ENCODE assay signal across 17 mouse cellular contexts in the genomic region with DNA sequence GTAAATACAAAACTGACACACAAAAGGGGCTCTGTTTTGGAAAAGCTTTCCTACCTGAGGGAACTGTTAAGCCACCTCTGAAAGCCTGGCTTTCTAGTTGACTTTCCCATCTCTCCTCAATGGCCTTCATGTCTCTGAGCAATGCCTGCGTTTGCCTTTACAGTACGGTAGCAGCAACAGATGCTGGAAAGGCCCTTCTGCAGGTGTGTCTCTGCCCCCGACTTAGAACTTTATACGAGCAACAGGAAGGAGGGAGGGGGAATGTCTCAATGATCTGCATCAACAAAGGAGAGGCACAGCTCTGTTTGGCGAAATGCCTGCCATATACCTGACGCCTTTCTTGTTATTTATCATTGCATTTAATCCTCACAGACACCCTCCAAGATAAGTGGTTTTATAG.
DNase-seq lines count a peak whose midpoint lies in the region.
"Had no signal": no experiment of that assay in that cellular context is flagged by ENCODE, and none has a peak within 500 bp of the region (broad histone marks: within the 10 kb centered on the region; RNA-seq: fewer than 3 reads in every experiment).

No protein-coding gene starts in this region.

- no peak overlapping the region for H3K27ac ChIP-seq in midbrain, embryonic 10.5 days (replicated peaks)
- H3K27ac ChIP-seq: embryonic facial prominence, embryonic 13.5 days; heart, embryonic 13.5 days; limb, embryonic 12.5 days; liver, embryonic 12.5 days had no signal

- WGBS in large intestine, adult 2 months = 32% methylated on average over 6 of the region's 6 CpGs
- 86% methylated on average over 6 of the region's 6 CpGs for WGBS in midbrain, embryonic 10.5 days

- H3K36me3 ChIP-seq in midbrain, embryonic 10.5 days = no peaks in the 10 kb centered on the region
- H3K36me3 ChIP-seq: embryonic facial prominence, embryonic 13.5 days; heart, embryonic 13.5 days; limb, embryonic 12.5 days; liver, embryonic 12.5 days had no signal

- DNase-seq in A20 (ENCODE audit: low read depth, low spot score) = peak; percentile 7
- DNase-seq in CD4-positive, CD25-positive, alpha-beta regulatory T cell, adult 2 months (ENCODE audit: low read depth, low spot score) = peak; percentile 80
- peak; percentile 58 for DNase-seq in large intestine, adult 2 months (ENCODE audit: low read depth, low spot score)
- peak; percentile 82 for DNase-seq in thymus, postnatal 14 days
- DNase-seq in urinary bladder, postnatal 4 days (ENCODE audit: low spot score in 2 of 2) = no peak
- DNase-seq in midbrain, embryonic 10.5 days (ENCODE audit: low spot score) = no peak
- no peak for DNase-seq in testis, postnatal 14 days (ENCODE audit: low spot score)
- DNase-seq: cerebellum, adult 9-11 months; forebrain, postnatal 0 days; kidney, adult 11 months; lung, adult 2 months; lung, postnatal 36 days had no signal

- no peaks in the 10 kb centered on the region for H3K9me3 ChIP-seq in midbrain, embryonic 10.5 days (replicated peaks)
- H3K9me3 ChIP-seq: embryonic facial prominence, embryonic 13.5 days; heart, embryonic 13.5 days; limb, embryonic 12.5 days; liver, embryonic 12.5 days had no signal

- 0 out of 2 replicates have a peak, but pooled peaks cover 3% of the 10 kb centered on the region for H3K4me1 ChIP-seq in midbrain, embryonic 10.5 days

- no peak overlapping the region for H3K4me3 ChIP-seq in midbrain, embryonic 10.5 days
- H3K4me3 ChIP-seq: embryonic facial prominence, embryonic 13.5 days; heart, embryonic 13.5 days; limb, embryonic 12.5 days; liver, embryonic 12.5 days had no signal

- H3K27me3 ChIP-seq in midbrain, embryonic 10.5 days (ENCODE audit: low read depth, poor library complexity, severe bottlenecking) = no peaks in the 10 kb centered on the region
- H3K27me3 ChIP-seq: CH12.LX; embryonic facial prominence, embryonic 13.5 days; heart, embryonic 13.5 days; limb, embryonic 12.5 days; liver, embryonic 12.5 days had no signal

Comparison
In these comparisons a context has a peak if more than half of its experiments do, and no peak if none do; other contexts are left out.
1. DNase-seq: peak in A20 (single experiment), CD4-positive, CD25-positive, alpha-beta regulatory T cell, adult 2 months (single experiment), large intestine, adult 2 months (single experiment) and thymus, postnatal 14 days (single experiment); none in urinary bladder, postnatal 4 days (0 of 2), midbrain, embryonic 10.5 days (single experiment) and testis, postnatal 14 days (single experiment).